Mouse (Mus musculus) CH12.LX (cell line): ENCODE measurements around the gene Rps3.

ENCODE experiments used
- CHD1 ChIP-seq: IDR thresholded peaks from 2 replicates; pipeline ENCODE4 v1.6.1; 2012; ENCODE audit warnings: low read depth, low read length, improper control_type of control experiment, inconsistent platforms
- CHD2 ChIP-seq: IDR thresholded peaks from 2 replicates; pipeline ENCODE4 v1.6.1; 2011; ENCODE audit warnings: low read length, improper control_type of control experiment
- CTCF ChIP-seq, 2 experiments: IDR thresholded peaks in 1 of 2; conservative IDR thresholded peaks in 1 of 2; 2 replicates each; pipeline ENCODE4 v1.5.1; 2011 to 2012; ENCODE audit warnings: low read depth in 2 of 2, low read length in 2 of 2, improper control_type of control experiment in 1 of 2, inconsistent platforms in 1 of 2, mild to moderate bottlenecking in 1 of 2, moderate library complexity in 1 of 2
- GABPA ChIP-seq: IDR thresholded peaks from 2 replicates; pipeline ENCODE4 v1.6.1; 2012; ENCODE audit warnings: low read depth, low read length, improper control_type of control experiment, inconsistent platforms; ENCODE audit not compliant: insufficient replicate concordance
- MYC ChIP-seq: IDR thresholded peaks from 2 replicates; pipeline ENCODE4 v1.6.1; 2011; ENCODE audit warnings: low read depth, mild to moderate bottlenecking, improper control_type of control experiment, low read length
- POLR2A ChIP-seq: IDR thresholded peaks from 2 replicates; pipeline ENCODE4 v1.6.1; 2011; ENCODE audit warnings: low read depth, mild to moderate bottlenecking, improper control_type of control experiment, low read length
- RCOR1 ChIP-seq: conservative IDR thresholded peaks from 2 replicates; pipeline ENCODE4 v1.6.1; 2012; ENCODE audit warnings: low read depth, mild to moderate bottlenecking, inconsistent platforms, low read length, improper control_type of control experiment
- USF1 ChIP-seq: IDR thresholded peaks from 2 replicates; pipeline ENCODE4 v1.6.1; 2014; ENCODE audit warnings: low read depth, mild to moderate bottlenecking, inconsistent platforms, low read length, improper control_type of control experiment
- USF2 ChIP-seq: conservative IDR thresholded peaks from 2 replicates; pipeline ENCODE4 v1.6.1; 2011; ENCODE audit warnings: low read depth, low read length, improper control_type of control experiment

DNA sequence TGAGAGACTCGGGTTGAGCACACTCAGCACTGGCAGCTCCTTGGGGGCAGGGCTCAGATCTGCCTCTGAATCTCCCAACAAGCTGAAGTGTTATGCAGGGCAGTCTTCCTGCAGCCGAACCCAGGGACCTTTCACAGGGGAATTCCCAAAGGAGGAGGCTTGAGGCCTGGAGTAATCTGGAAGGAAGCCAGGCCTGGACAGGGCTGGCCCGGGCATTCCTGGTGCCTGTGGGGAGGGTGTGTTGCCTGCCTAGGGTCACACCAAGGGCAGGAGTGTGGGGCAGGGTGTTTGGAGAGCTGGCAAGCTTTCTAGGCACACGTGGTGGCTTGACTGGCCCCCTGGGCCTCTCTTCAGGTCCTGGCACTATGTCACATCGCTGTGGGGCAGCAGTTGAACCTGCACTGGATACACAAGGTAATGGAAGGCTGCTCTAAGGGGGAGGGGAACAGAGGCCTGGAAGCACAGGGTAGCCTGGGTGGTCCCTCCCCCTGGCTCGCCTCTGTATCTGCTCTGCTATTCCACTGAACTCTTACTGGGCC is 41.9 kb downstream of the Rps3 start:
- no peak for TF ChIP-seq CTCF (conservative IDR thresholded peaks at IDR 0.05 in 1 of 2, IDR thresholded peaks at IDR 0.05 in 1 of 2; ENCODE audit: low read depth in 2 of 2, low read length in 2 of 2)
- TF ChIP-seq USF1 = no peak
- no peak for TF ChIP-seq CHD1
- no peak for TF ChIP-seq CHD2
- no peak for TF ChIP-seq USF2
- no peak for TF ChIP-seq MYC
- TF ChIP-seq GABPA = no peak
- TF ChIP-seq POLR2A = no peak
- no peak for TF ChIP-seq RCOR1
